Mouse (Mus musculus): Measurements from ENCODE around the gene Lamtor4. TPM values are rescaled to one million over a fixed set of nuclear protein-coding genes. Genes with fewer than 3 reads are reported as not detected.
A peak's percentile ranks its signal among the peaks of the same experiment; 100 is the strongest.
"Not testable (repeated sequence)": the region's sequence is repeated elsewhere in the genome, so short reads cannot be mapped to it uniquely, and the experiment has no call there.

The Lamtor4 gene
- 56.7 and 62.1 TPM in 2 replicates for polyA plus RNA-seq (2015; fragmentation: Nextera tagmentation; extraction: Ambion mirVana)

GRCm38 (mm10) chr5:138255353-138256093 is at the start of gene Lamtor4:
Gene Lamtor4, plus strand, starts transcription at chr5:138255482.
- peak within 1 kb of the TSS; percentile 76 for H3K27ac ChIP-seq (ENCODE audit: low read length)
- H3K9me3 ChIP-seq (ENCODE audit: control insufficient read depth, low read length), result no peaks in the 10 kb centered on the region
- WGBS, result under 1% methylated on average over 38 of the region's 38 CpGs
- ATAC-seq (ENCODE audit: low read depth), result peak; percentile 99
- no peaks in the 10 kb centered on the region for H3K27me3 ChIP-seq (ENCODE audit: control insufficient read depth, insufficient read depth, low read depth, low read length)
- peaks cover 11% of the 10 kb centered on the region for H3K36me3 ChIP-seq (ENCODE audit: control insufficient read depth, insufficient read depth, low read length)
- peak within 1 kb of the TSS; percentile 91 for H3K4me3 ChIP-seq (ENCODE audit: low read length)
- peak within 1 kb of the TSS; percentile 82 for H3K4me2 ChIP-seq (ENCODE audit: low read depth, low read length)
- H3K9ac ChIP-seq (ENCODE audit: low read length), result peak within 1 kb of the TSS; percentile 84
- peaks cover 6% of the 10 kb centered on the region for H3K4me1 ChIP-seq (replicated peaks; ENCODE audit: control insufficient read depth, insufficient read depth, low read length)

GRCm38 (mm10) chr5:138207253-138207652 is 48.0 kb upstream of the Lamtor4 start:
- no peak for ATAC-seq (ENCODE audit: low read depth)
- Histone ChIP-seq H3K4me3 (ENCODE audit: low read length) (no peak overlapping the region), H3K9me3 (ENCODE audit: control insufficient read depth, low read length) (0 out of 2 replicates have a peak, but pooled peaks cover 3% of the 10 kb centered on the region), H3K27me3 (ENCODE audit: control insufficient read depth, insufficient read depth, low read depth, low read length) (no peaks in the 10 kb centered on the region), H3K27ac (ENCODE audit: low read length) (no peak overlapping the region), H3K4me1 (replicated peaks; ENCODE audit: control insufficient read depth, insufficient read depth, low read length) (no peaks in the 10 kb centered on the region), H3K4me2 (ENCODE audit: low read depth, low read length) (no peak overlapping the region), H3K9ac (ENCODE audit: low read length) (no peak overlapping the region), H3K36me3 (ENCODE audit: control insufficient read depth, insufficient read depth, low read length) (no peaks in the 10 kb centered on the region)
- 65% methylated on average over 1 of the region's 1 CpGs for WGBS

GRCm38 (mm10) chr5:138207873-138208272 is 47.4 kb upstream of the Lamtor4 start:
- Histone ChIP-seq H3K4me2 (ENCODE audit: low read depth, low read length) (no peak overlapping the region), H3K36me3 (ENCODE audit: control insufficient read depth, insufficient read depth, low read length) (no peaks in the 10 kb centered on the region), H3K9me3 (ENCODE audit: control insufficient read depth, low read length) (0 out of 2 replicates have a peak, but pooled peaks cover 3% of the 10 kb centered on the region), H3K27ac (ENCODE audit: low read length) (no peak overlapping the region), H3K27me3 (ENCODE audit: control insufficient read depth, insufficient read depth, low read depth, low read length) (no peaks in the 10 kb centered on the region), H3K9ac (ENCODE audit: low read length) (no peak overlapping the region), H3K4me3 (ENCODE audit: low read length) (no peak overlapping the region), H3K4me1 (replicated peaks; ENCODE audit: control insufficient read depth, insufficient read depth, low read length) (no peaks in the 10 kb centered on the region)
- ATAC-seq (ENCODE audit: low read depth), result no peak
- WGBS, result 83% methylated on average over 4 of the region's 4 CpGs

GRCm38 (mm10) chr5:138216632-138217031 is 38.6 kb upstream of the Lamtor4 start:
- H3K9me3 ChIP-seq (ENCODE audit: control insufficient read depth, low read length); H3K4me2 ChIP-seq (ENCODE audit: low read depth, low read length); H3K27me3 ChIP-seq (ENCODE audit: control insufficient read depth, insufficient read depth, low read depth, low read length); H3K4me1 ChIP-seq (replicated peaks; ENCODE audit: control insufficient read depth, insufficient read depth, low read length); H3K9ac ChIP-seq (ENCODE audit: low read length); H3K4me3 ChIP-seq (ENCODE audit: low read length); H3K36me3 ChIP-seq (ENCODE audit: control insufficient read depth, insufficient read depth, low read length); H3K27ac ChIP-seq (ENCODE audit: low read length); ATAC-seq (ENCODE audit: low read depth): not testable (repeated sequence)
- WGBS, result 89% methylated on average over 13 of the region's 13 CpGs

GRCm38 (mm10) chr5:138219864-138220263 is 35.4 kb upstream of the Lamtor4 start:
- H3K36me3 ChIP-seq (ENCODE audit: control insufficient read depth, insufficient read depth, low read length), result no peaks in the 10 kb centered on the region
- no peaks in the 10 kb centered on the region for H3K4me1 ChIP-seq (replicated peaks; ENCODE audit: control insufficient read depth, insufficient read depth, low read length)
- ATAC-seq (ENCODE audit: low read depth), result no peak
- no peak overlapping the region for H3K4me3 ChIP-seq (ENCODE audit: low read length)
- no peaks in the 10 kb centered on the region for H3K27me3 ChIP-seq (ENCODE audit: control insufficient read depth, insufficient read depth, low read depth, low read length)
- WGBS, result 27% methylated on average over 2 of the region's 2 CpGs
- H3K27ac ChIP-seq (ENCODE audit: low read length), result no peak overlapping the region
- no peak overlapping the region for H3K4me2 ChIP-seq (ENCODE audit: low read depth, low read length)
- H3K9me3 ChIP-seq (ENCODE audit: control insufficient read depth, low read length), result no peaks in the 10 kb centered on the region; the same call in 1 of the 2 replicates
- no peak overlapping the region for H3K9ac ChIP-seq (ENCODE audit: low read length)

GRCm38 (mm10) chr5:138222111-138222510 is 33.2 kb upstream of the Lamtor4 start:
- no peaks in the 10 kb centered on the region for H3K36me3 ChIP-seq (ENCODE audit: control insufficient read depth, insufficient read depth, low read length)
- no peak overlapping the region for H3K4me2 ChIP-seq (ENCODE audit: low read depth, low read length)
- H3K9ac ChIP-seq (ENCODE audit: low read length), result no peak overlapping the region
- H3K4me1 ChIP-seq (replicated peaks; ENCODE audit: control insufficient read depth, insufficient read depth, low read length), result no peaks in the 10 kb centered on the region
- 21% methylated on average over 4 of the region's 4 CpGs for WGBS
- H3K4me3 ChIP-seq (ENCODE audit: low read length), result no peak overlapping the region
- ATAC-seq (ENCODE audit: low read depth), result no peak
- no peaks in the 10 kb centered on the region for H3K27me3 ChIP-seq (ENCODE audit: control insufficient read depth, insufficient read depth, low read depth, low read length)
- no peaks in the 10 kb centered on the region for H3K9me3 ChIP-seq (ENCODE audit: control insufficient read depth, low read length)
- H3K27ac ChIP-seq (ENCODE audit: low read length), result no peak overlapping the region

GRCm38 (mm10) chr5:138223287-138223686 is 32.0 kb upstream of the Lamtor4 start:
- no peaks in the 10 kb centered on the region for H3K36me3 ChIP-seq (ENCODE audit: control insufficient read depth, insufficient read depth, low read length)
- no peak overlapping the region for H3K4me3 ChIP-seq (ENCODE audit: low read length)
- H3K27me3 ChIP-seq (ENCODE audit: control insufficient read depth, insufficient read depth, low read depth, low read length), result no peaks in the 10 kb centered on the region
- no peak overlapping the region for H3K27ac ChIP-seq (ENCODE audit: low read length)
- no peaks in the 10 kb centered on the region for H3K4me1 ChIP-seq (replicated peaks; ENCODE audit: control insufficient read depth, insufficient read depth, low read length)
- no peak overlapping the region for H3K4me2 ChIP-seq (ENCODE audit: low read depth, low read length)
- 44% methylated on average over 3 of the region's 3 CpGs for WGBS
- ATAC-seq (ENCODE audit: low read depth), result no peak
- H3K9me3 ChIP-seq (ENCODE audit: control insufficient read depth, low read length), result no peaks in the 10 kb centered on the region
- no peak overlapping the region for H3K9ac ChIP-seq (ENCODE audit: low read length)

- no peak within 1 kb of the TSS for H3K4me3 ChIP-seq (ENCODE audit: low read length)
- H3K9me3 ChIP-seq (ENCODE audit: control insufficient read depth, low read length), result no peaks in the 10 kb centered on the region
- no peak within 1 kb of the TSS for H3K4me2 ChIP-seq (ENCODE audit: low read depth, low read length)
- 53% methylated on average over 2 of the region's 2 CpGs for WGBS
- no peaks in the 10 kb centered on the region for H3K36me3 ChIP-seq (ENCODE audit: control insufficient read depth, insufficient read depth, low read length)
- H3K27me3 ChIP-seq (ENCODE audit: control insufficient read depth, insufficient read depth, low read depth, low read length), result no peaks in the 10 kb centered on the region
- no peak within 1 kb of the TSS for H3K27ac ChIP-seq (ENCODE audit: low read length)
- no peaks in the 10 kb centered on the region for H3K4me1 ChIP-seq (replicated peaks; ENCODE audit: control insufficient read depth, insufficient read depth, low read length)
- ATAC-seq (ENCODE audit: low read depth), result no peak
- no peak within 1 kb of the TSS for H3K9ac ChIP-seq (ENCODE audit: low read length)
Measured at GRCm38 (mm10) chr5:138225700-138226099, 29.6 kb upstream of the Lamtor4 start, which contains the start of gene Nxpe5. Gene Nxpe5, plus strand, starts transcription at chr5:138225898.

GRCm38 (mm10) chr5:138226491-138226890 is 28.8 kb upstream of the Lamtor4 start:
- Histone ChIP-seq H3K9me3 (ENCODE audit: control insufficient read depth, low read length) (no peaks in the 10 kb centered on the region), H3K4me2 (ENCODE audit: low read depth, low read length) (no peak overlapping the region), H3K9ac (ENCODE audit: low read length) (no peak overlapping the region), H3K27ac (ENCODE audit: low read length) (no peak overlapping the region), H3K27me3 (ENCODE audit: control insufficient read depth, insufficient read depth, low read depth, low read length) (no peaks in the 10 kb centered on the region), H3K4me1 (replicated peaks; ENCODE audit: control insufficient read depth, insufficient read depth, low read length) (no peaks in the 10 kb centered on the region), H3K36me3 (ENCODE audit: control insufficient read depth, insufficient read depth, low read length) (no peaks in the 10 kb centered on the region), H3K4me3 (ENCODE audit: low read length) (no peak overlapping the region)
- no peak for ATAC-seq (ENCODE audit: low read depth)
- 69% methylated on average over 4 of the region's 4 CpGs for WGBS

Data from lung, embryonic 16.5 days (tissue).